Mouse (Mus musculus): ENCODE data around the gene Rangap1. TPM values are rescaled to one million over a fixed set of nuclear protein-coding genes. Genes with fewer than 3 reads are reported as not detected.

The Rangap1 gene
- polyA plus RNA-seq, 1 experiment from 2014 or later: 121 TPM

GRCm38 (mm10) chr15:81700601-81701000 is 44.7 kb downstream of the Rangap1 start:
- Histone ChIP-seq H3K4me1 (ENCODE audit: control insufficient read depth, insufficient read depth, low read length) (no peaks in the 10 kb centered on the region), H3K4me2 (ENCODE audit: low read depth, low read length) (no peak overlapping the region), H3K27ac (replicated peaks; ENCODE audit: low read depth, low read length) (no peak overlapping the region), H3K9ac (replicated peaks; ENCODE audit: low read length) (no peak overlapping the region), H3K27me3 (ENCODE audit: control insufficient read depth, insufficient read depth, low read length) (no peaks in the 10 kb centered on the region; the same call in 1 of the 2 replicates), H3K4me3 (ENCODE audit: low read depth, low read length) (no peak overlapping the region), H3K36me3 (replicated peaks; ENCODE audit: control insufficient read depth, insufficient read depth, low read depth, low read length) (peaks cover 11% of the 10 kb centered on the region), H3K9me3 (replicated peaks; ENCODE audit: control insufficient read depth, low read length) (no peaks in the 10 kb centered on the region)
- DNase-seq (ENCODE audit: low spot score): no peak
- no peak for ATAC-seq (replicated peaks; ENCODE audit: insufficient number of reproducible peaks, low FRiP score, low TSS enrichment, low read depth)
- WGBS: 79% methylated on average over 8 of the region's 8 CpGs

- Histone ChIP-seq H3K4me2 (ENCODE audit: low read depth, low read length) (no peak overlapping the region), H3K4me3 (ENCODE audit: low read depth, low read length) (no peak overlapping the region), H3K27ac (replicated peaks; ENCODE audit: low read depth, low read length) (no peak overlapping the region), H3K9me3 (replicated peaks; ENCODE audit: control insufficient read depth, low read length) (no peaks in the 10 kb centered on the region), H3K27me3 (ENCODE audit: control insufficient read depth, insufficient read depth, low read length) (peaks cover 1% of the 10 kb centered on the region; the same call in 1 of the 2 replicates), H3K9ac (replicated peaks; ENCODE audit: low read length) (no peak overlapping the region), H3K4me1 (ENCODE audit: control insufficient read depth, insufficient read depth, low read length) (no peaks in the 10 kb centered on the region), H3K36me3 (replicated peaks; ENCODE audit: control insufficient read depth, insufficient read depth, low read depth, low read length) (peaks cover 8% of the 10 kb centered on the region)
- DNase-seq (ENCODE audit: low spot score) (no peak), ATAC-seq (replicated peaks; ENCODE audit: insufficient number of reproducible peaks, low FRiP score, low TSS enrichment, low read depth) (no peak)
- 67% methylated on average over 2 of the region's 2 CpGs for WGBS
Measured at GRCm38 (mm10) chr15:81700161-81700560, 45.2 kb downstream of the Rangap1 start.

GRCm38 (mm10) chr15:81698532-81698931 is 46.8 kb downstream of the Rangap1 start:
- 78% methylated on average over 2 of the region's 2 CpGs for WGBS

GRCm38 (mm10) chr15:81697847-81698246 is 47.5 kb downstream of the Rangap1 start:
- Histone ChIP-seq H3K36me3 (replicated peaks; ENCODE audit: control insufficient read depth, insufficient read depth, low read depth, low read length) (no peaks in the 10 kb centered on the region; the same call in 1 of the 2 replicates), H3K4me1 (ENCODE audit: control insufficient read depth, insufficient read depth, low read length) (peaks cover 3% of the 10 kb centered on the region), H3K9me3 (replicated peaks; ENCODE audit: control insufficient read depth, low read length) (no peaks in the 10 kb centered on the region), H3K4me3 (ENCODE audit: low read depth, low read length) (no peak overlapping the region), H3K9ac (replicated peaks; ENCODE audit: low read length) (no peak overlapping the region), H3K4me2 (ENCODE audit: low read depth, low read length) (no peak overlapping the region), H3K27me3 (ENCODE audit: control insufficient read depth, insufficient read depth, low read length) (peaks cover 23% of the 10 kb centered on the region), H3K27ac (replicated peaks; ENCODE audit: low read depth, low read length) (no peak overlapping the region)
- DNase-seq (ENCODE audit: low spot score): peak; percentile 66
- no peak for ATAC-seq (replicated peaks; ENCODE audit: insufficient number of reproducible peaks, low FRiP score, low TSS enrichment, low read depth)
- WGBS: 48% methylated on average over 3 of the region's 3 CpGs

More at GRCm38 (mm10) chr15:81698532-81698931, 46.8 kb downstream of the Rangap1 start:
- no peak for ATAC-seq (replicated peaks; ENCODE audit: insufficient number of reproducible peaks, low FRiP score, low TSS enrichment, low read depth)
- H3K4me2 ChIP-seq (ENCODE audit: low read depth, low read length): no peak overlapping the region
- peaks cover 3% of the 10 kb centered on the region for H3K4me1 ChIP-seq (ENCODE audit: control insufficient read depth, insufficient read depth, low read length)
- no peak overlapping the region for H3K9ac ChIP-seq (replicated peaks; ENCODE audit: low read length)
- H3K27ac ChIP-seq (replicated peaks; ENCODE audit: low read depth, low read length): no peak overlapping the region
- no peaks in the 10 kb centered on the region; the same call in 1 of the 2 replicates for H3K36me3 ChIP-seq (replicated peaks; ENCODE audit: control insufficient read depth, insufficient read depth, low read depth, low read length)
- H3K9me3 ChIP-seq (replicated peaks; ENCODE audit: control insufficient read depth, low read length): no peaks in the 10 kb centered on the region
- no peak for DNase-seq (ENCODE audit: low spot score)
- no peak overlapping the region for H3K4me3 ChIP-seq (ENCODE audit: low read depth, low read length)
- H3K27me3 ChIP-seq (ENCODE audit: control insufficient read depth, insufficient read depth, low read length): peaks cover 16% of the 10 kb centered on the region

GRCm38 (mm10) chr15:81697175-81697574 is 48.2 kb downstream of the Rangap1 start, which contains the start of gene Chadl:
TSS of gene Chadl (minus strand) at chr15:81697287.
- WGBS: 45% methylated on average over 7 of the region's 7 CpGs
- peaks cover 29% of the 10 kb centered on the region for H3K27me3 ChIP-seq (ENCODE audit: control insufficient read depth, insufficient read depth, low read length)
- no peak within 1 kb of the TSS for H3K27ac ChIP-seq (replicated peaks; ENCODE audit: low read depth, low read length)
- H3K36me3 ChIP-seq (replicated peaks; ENCODE audit: control insufficient read depth, insufficient read depth, low read depth, low read length): no peaks in the 10 kb centered on the region; the same call in 1 of the 2 replicates
- peaks cover 3% of the 10 kb centered on the region for H3K4me1 ChIP-seq (ENCODE audit: control insufficient read depth, insufficient read depth, low read length)
- no peak for DNase-seq (ENCODE audit: low spot score)
- H3K4me2 ChIP-seq (ENCODE audit: low read depth, low read length): no peak within 1 kb of the TSS
- no peak within 1 kb of the TSS for H3K4me3 ChIP-seq (ENCODE audit: low read depth, low read length)
- no peaks in the 10 kb centered on the region for H3K9me3 ChIP-seq (replicated peaks; ENCODE audit: control insufficient read depth, low read length)
- ATAC-seq (replicated peaks; ENCODE audit: insufficient number of reproducible peaks, low FRiP score, low TSS enrichment, low read depth): no peak
- no peak within 1 kb of the TSS for H3K9ac ChIP-seq (replicated peaks; ENCODE audit: low read length)

GRCm38 (mm10) chr15:81694891-81695290 is 50.4 kb downstream of the Rangap1 start:
- ATAC-seq (replicated peaks; ENCODE audit: insufficient number of reproducible peaks, low FRiP score, low TSS enrichment, low read depth) (no peak), DNase-seq (ENCODE audit: low spot score) (no peak)
- Histone ChIP-seq H3K36me3 (replicated peaks; ENCODE audit: control insufficient read depth, insufficient read depth, low read depth, low read length) (no peaks in the 10 kb centered on the region), H3K4me1 (ENCODE audit: control insufficient read depth, insufficient read depth, low read length) (peaks cover 3% of the 10 kb centered on the region), H3K27me3 (ENCODE audit: control insufficient read depth, insufficient read depth, low read length) (peaks cover 32% of the 10 kb centered on the region), H3K4me2 (ENCODE audit: low read depth, low read length) (peak overlapping the region; percentile 99), H3K4me3 (ENCODE audit: low read depth, low read length) (peak overlapping the region; percentile 59), H3K9me3 (replicated peaks; ENCODE audit: control insufficient read depth, low read length) (no peaks in the 10 kb centered on the region), H3K9ac (replicated peaks; ENCODE audit: low read length) (peak overlapping the region; percentile 77), H3K27ac (replicated peaks; ENCODE audit: low read depth, low read length) (no peak overlapping the region)
- 29% methylated on average over 19 of the region's 19 CpGs for WGBS

- DNase-seq (ENCODE audit: low spot score) (peak; percentile 86), ATAC-seq (replicated peaks; ENCODE audit: insufficient number of reproducible peaks, low FRiP score, low TSS enrichment, low read depth) (peak; percentile 78)
- 0 out of 2 replicates have a peak overlapping the region, but pooled peaks have one; percentile 28 for H3K27ac ChIP-seq (replicated peaks; ENCODE audit: low read depth, low read length)
- H3K27me3 ChIP-seq (ENCODE audit: control insufficient read depth, insufficient read depth, low read length): peaks cover 32% of the 10 kb centered on the region
- H3K36me3 ChIP-seq (replicated peaks; ENCODE audit: control insufficient read depth, insufficient read depth, low read depth, low read length): no peaks in the 10 kb centered on the region
- peaks cover 3% of the 10 kb centered on the region for H3K4me1 ChIP-seq (ENCODE audit: control insufficient read depth, insufficient read depth, low read length)
- H3K9ac ChIP-seq (replicated peaks; ENCODE audit: low read length): peak overlapping the region; percentile 77
- H3K4me3 ChIP-seq (ENCODE audit: low read depth, low read length): peak overlapping the region; percentile 59
- H3K9me3 ChIP-seq (replicated peaks; ENCODE audit: control insufficient read depth, low read length): no peaks in the 10 kb centered on the region
- WGBS: under 1% methylated on average over 82 of the region's 107 CpGs
- H3K4me2 ChIP-seq (ENCODE audit: low read depth, low read length): peak overlapping the region; percentile 99
Measured at GRCm38 (mm10) chr15:81693967-81694881, 51.1 kb downstream of the Rangap1 start.
